Mouse (Mus musculus) right cerebral cortex, postnatal 36 days (tissue): Measurements from ENCODE around the gene Flywch2.

Source experiments
- DNase-seq, 2 experiments: peaks; one replicate each; pipeline ENCODE4 v3.0.0; 2022; ENCODE audit warnings: low spot score in 2 of 2, mixed read lengths in 1 of 2

Flywch2 gene

GRCm38 (mm10) chr17:23785561-23786471 is at the start of gene Flywch2:
Gene Flywch2, minus strand, starts transcription at chr17:23786081.
- peak; percentile 88 to 92 for DNase-seq

DNA sequence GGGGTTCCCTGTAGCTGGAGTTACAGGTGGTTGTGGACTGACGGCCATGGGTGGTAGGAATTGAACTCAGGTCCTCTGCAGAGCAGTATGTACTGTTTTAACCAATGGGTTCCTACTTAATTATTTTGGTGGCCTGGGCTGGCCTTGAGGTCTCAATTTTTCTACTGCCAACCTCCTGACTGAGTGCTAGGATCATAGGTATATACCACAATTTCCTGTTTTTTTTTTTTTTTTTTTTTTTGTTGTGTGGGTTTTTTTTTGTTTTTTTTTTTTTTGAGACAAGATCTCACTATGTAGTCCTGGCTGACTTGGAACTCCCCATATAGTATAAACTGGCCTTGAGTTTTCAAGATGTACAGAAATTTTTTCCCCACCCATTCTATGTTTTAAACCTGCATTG is 45.3 kb upstream of the Flywch2 start:
- no peak for DNase-seq

DNA sequence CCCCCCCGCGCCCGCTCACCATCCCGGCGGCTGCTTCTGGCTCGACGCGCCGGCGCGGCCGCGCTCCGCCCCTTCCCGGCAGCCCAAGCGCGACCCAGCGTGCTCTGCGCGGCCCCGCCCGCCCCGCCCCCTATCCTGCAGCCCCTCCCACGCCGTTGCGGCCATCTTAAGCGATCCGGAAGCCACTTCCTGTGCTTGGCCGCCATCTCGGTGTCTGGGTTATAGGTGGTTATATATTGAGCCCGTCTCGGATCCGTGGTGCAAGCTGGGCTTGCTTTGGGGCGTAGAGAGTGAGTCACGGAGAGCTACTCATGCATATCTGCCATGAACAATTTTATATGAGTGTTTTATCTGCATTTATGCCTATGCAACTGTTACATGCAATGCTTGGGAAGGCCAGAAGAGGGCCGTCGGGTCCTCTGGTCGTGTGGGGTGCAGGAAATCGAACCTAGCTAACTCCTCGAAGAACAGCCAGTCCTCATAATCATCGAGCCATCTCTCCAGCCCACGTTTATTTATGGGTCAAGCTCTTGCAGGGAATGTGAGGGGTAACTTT is 43.3 kb upstream of the Flywch2 start, which contains the start of gene Elob:
Elob (minus strand) TSS at position 73 of the 556 bp plus-strand sequence.
- peak; percentile 85 to 87 for DNase-seq

GRCm38 (mm10) chr17:23828271-23829001 is 42.6 kb upstream of the Flywch2 start:
- peak in 1 of 2 experiments; percentile 59 for DNase-seq

DNA sequence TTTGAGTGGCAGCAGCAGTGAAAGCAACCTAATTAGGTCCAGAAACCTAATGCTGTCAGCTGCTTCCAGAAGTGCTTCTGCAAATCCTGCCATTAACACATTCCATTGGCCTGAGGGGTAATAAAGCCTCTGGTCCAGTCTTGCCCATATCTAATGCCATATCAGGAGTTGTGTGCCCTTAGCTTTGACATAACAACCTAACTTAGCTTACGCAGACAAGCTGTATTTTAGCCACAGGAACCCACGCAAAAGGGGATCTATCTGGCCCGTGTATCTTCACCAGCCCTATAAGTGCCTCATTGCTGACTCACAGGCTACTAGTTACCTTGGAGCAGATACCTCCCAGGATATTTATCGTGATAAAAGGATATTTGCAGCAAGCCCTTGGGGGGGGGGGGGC is 39.7 kb upstream of the Flywch2 start:
- DNase-seq, result no peak

- no peak for DNase-seq
Observed at GRCm38 (mm10) chr17:23823614-23824013, 37.7 kb upstream of the Flywch2 start.

DNA sequence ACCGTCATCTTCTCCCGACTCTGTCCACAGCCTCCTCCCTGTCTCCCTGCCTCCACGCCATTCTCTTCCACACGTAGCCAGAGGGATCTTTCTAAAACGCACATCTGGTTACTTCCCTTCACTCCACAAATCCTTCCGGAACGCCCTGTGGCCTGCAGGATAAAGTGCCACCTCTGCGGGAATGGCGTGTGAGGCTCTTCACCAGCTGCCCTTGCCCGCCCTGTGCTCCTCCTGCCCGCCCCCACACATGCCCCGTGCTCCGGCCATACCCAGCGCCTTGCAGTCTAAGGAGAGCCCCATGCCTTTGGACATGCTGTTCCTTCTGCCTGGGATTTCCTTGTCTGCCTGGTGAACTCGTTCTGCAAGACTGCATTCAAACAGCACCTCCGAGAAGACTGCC is 37.1 kb upstream of the Flywch2 start:
- no peak for DNase-seq

GRCm38 (mm10) chr17:23822094-23822493 is 36.2 kb upstream of the Flywch2 start:
- no peak for DNase-seq

- DNase-seq, result no peak
Observed at GRCm38 (mm10) chr17:23820731-23821130, 34.9 kb upstream of the Flywch2 start.

- no peak for DNase-seq
Observed at GRCm38 (mm10) chr17:23819235-23819634, 33.4 kb upstream of the Flywch2 start.

DNA sequence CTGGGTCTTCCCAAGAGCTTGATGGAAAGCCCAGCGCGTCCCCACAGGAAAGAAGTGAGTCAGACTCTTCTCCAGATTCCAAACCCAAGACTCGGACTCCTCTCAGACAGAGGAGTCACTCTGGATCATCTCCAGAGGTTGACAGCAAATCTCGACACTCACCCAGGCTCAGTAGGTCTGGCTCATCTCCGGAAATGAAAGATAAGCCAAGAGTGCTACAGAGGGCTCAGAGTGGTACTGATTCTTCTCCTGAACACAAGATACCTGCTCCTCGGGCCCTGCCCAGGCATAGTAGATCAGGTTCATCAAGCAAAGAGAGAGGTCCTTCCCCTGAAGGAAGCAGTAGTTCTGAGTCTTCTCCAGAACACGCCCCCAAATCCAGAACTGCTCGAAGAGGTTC is 32.7 kb upstream of the Flywch2 start:
- DNase-seq, result no peak

DNA sequence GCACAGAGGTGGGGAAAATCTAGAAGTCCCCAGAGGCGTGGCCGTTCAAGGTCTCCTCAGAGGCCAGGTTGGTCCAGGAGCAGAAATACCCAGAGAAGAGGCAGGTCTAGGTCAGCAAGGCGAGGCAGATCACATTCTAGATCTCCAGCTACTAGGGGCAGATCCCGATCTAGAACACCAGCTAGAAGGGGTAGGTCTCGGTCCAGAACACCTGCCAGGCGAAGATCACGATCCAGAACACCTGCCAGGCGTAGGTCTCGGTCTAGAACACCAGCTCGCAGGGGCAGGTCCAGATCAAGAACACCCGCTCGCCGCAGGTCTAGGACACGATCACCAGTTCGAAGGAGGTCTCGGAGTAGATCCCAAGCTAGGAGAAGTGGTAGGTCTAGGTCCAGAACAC is 29.8 kb upstream of the Flywch2 start:
- no peak for DNase-seq

GRCm38 (mm10) chr17:23807918-23808317 is 22.0 kb upstream of the Flywch2 start:
- DNase-seq, result no peak

DNA sequence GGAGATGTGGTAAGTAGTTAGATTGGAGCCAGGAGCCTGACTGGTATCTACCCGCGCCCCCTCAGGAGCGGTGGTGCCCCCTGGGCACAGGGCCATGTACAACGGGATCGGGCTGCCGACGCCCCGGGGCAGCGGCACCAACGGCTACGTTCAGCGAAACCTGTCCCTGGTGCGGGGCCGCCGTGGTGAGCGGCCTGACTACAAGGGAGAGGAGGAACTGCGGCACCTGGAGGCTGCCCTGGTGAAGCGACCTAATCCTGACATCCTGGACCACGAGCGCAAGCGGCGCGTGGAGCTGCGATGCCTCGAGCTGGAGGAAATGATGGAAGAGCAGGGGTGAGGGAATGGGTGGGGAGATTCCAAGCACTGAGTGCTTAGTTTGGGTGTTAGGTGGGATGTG is 21.0 kb upstream of the Flywch2 start:
- DNase-seq, result no peak

- DNase-seq, result no peak
Observed at GRCm38 (mm10) chr17:23804426-23805085, 18.7 kb upstream of the Flywch2 start.

DNA sequence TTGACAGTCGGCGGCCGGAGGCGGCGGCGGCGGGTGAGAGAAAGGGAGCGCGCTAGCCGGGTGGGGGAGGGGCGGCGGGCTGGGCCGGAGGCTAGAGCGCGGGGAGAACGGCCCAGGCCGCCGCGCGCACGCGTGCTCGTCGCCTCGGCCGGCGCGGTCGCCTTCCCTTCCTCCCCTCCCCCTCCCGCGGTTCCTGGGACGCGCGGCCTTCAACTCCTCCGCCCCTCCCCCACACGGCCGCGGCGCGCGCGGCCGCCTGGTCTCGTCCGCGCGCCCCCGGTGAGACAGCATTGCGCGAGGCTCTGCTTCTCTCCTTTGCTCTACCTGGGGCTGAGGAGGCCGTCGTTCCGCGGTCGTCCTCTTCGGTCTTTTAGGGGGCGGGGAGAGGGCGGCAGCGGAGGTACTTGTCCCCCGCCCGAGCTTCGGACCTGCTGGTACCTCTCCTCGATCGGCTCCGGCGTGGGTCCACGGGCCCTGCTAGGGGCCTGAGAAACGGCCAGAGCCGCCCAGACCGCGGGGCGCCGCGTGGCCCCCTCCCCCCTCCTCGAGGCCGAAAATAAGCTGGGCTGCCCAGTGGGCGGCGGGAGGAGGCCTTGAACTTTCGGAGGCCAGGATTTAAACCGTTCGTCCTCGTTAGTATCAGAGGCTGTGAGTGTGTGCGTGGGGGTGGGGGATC is 17.6 kb upstream of the Flywch2 start:
- DNase-seq, result peak; percentile 43 to 49

GRCm38 (mm10) chr17:23802746-23803365 is 17.0 kb upstream of the Flywch2 start:
- peak; percentile 99 for DNase-seq

- DNase-seq, result no peak
Observed at GRCm38 (mm10) chr17:23801627-23802026, 15.7 kb upstream of the Flywch2 start.

- no peak for DNase-seq
Observed at GRCm38 (mm10) chr17:23797316-23797715, 11.4 kb upstream of the Flywch2 start.

- no peak for DNase-seq
Observed at GRCm38 (mm10) chr17:23795323-23795722, 9.4 kb upstream of the Flywch2 start.

DNA sequence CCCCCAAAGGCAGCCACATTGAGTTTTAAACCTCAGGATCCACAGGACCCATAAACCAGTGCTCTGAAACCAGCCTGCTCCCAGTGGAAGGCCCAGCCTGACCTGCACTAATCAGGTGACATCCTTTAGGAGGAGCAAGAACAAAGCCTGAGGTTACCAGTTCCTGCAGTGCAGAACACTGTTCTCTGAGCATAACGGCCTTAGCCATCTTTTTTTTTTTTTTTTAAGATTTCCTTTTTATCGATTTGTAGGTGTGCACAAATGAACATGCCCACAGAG is 5.1 kb upstream of the Flywch2 start:
- DNase-seq, result no peak
